Mouse (Mus musculus) liver, embryonic 15.5 days (tissue): ENCODE data around the gene Txndc5. TPM values are rescaled to one million over a fixed set of nuclear protein-coding genes. Genes with fewer than 3 reads are reported as not detected.

ENCODE experiments used
- ATAC-seq: fragments of 200-750 bp; cut with Nextera tagmentation; 2 replicates; pipeline ENCODE4 v1.8.0; 2017; ENCODE audit warnings: moderate number of reproducible peaks, mild to moderate bottlenecking, moderate library complexity; ENCODE audit not compliant: insufficient read depth
- H3K27ac ChIP-seq: fragments of 300-500 bp; sonication (generic); replicated peaks from 2 replicates; pipeline ENCODE4 v1.5.1; 2015; ENCODE audit warnings: mild to moderate bottlenecking, inconsistent platforms
- H3K27me3 ChIP-seq: fragments of 300-500 bp; sonication (generic); 2 replicates; pipeline ENCODE4 v1.6.1; 2015; ENCODE audit warnings: mild to moderate bottlenecking, inconsistent platforms
- H3K36me3 ChIP-seq: fragments of 300-500 bp; sonication (generic); replicated peaks from 2 replicates; pipeline ENCODE4 v1.6.1; 2015; ENCODE audit warnings: moderate library complexity, mild to moderate bottlenecking, inconsistent platforms
- H3K4me1 ChIP-seq: fragments of 300-500 bp; sonication (generic); replicated peaks from 2 replicates; pipeline ENCODE4 v1.6.1; 2015; ENCODE audit warnings: inconsistent platforms
- H3K4me2 ChIP-seq: fragments of 300-500 bp; sonication (generic); 2 replicates; pipeline ENCODE4 v1.6.1; 2015; ENCODE audit warnings: moderate library complexity, mild to moderate bottlenecking, inconsistent platforms
- H3K4me3 ChIP-seq: fragments of 300-500 bp; sonication (generic); replicated peaks from 2 replicates; pipeline ENCODE4 v1.5.1; 2015; ENCODE audit warnings: mild to moderate bottlenecking, inconsistent platforms
- H3K9ac ChIP-seq: fragments of 300-500 bp; sonication (generic); 2 replicates; pipeline ENCODE4 v1.6.1; 2015; ENCODE audit warnings: moderate library complexity, mild to moderate bottlenecking, inconsistent platforms
- H3K9me3 ChIP-seq: fragments of 300-500 bp; sonication (generic); replicated peaks from 2 replicates; pipeline ENCODE4 v1.6.1; 2016; ENCODE audit warnings: inconsistent platforms
- WGBS: fragments of 180-500 bp; shearing (Covaris S2); methylation state at CpG from one replicate; pipeline ENCODE4 v1.1.7; 2015; ENCODE audit warnings: mixed read lengths; ENCODE audit not compliant: insufficient replicate concordance; 5-methylcytosine and 5-hydroxymethylcytosine counted together
- polyA plus RNA-seq: library from polyadenylated mRNA; unstranded; fragments of >200 nt; fragmentation: Nextera tagmentation; extraction: Ambion mirVana; gene quantifications from 2 replicates; pipeline ENCODE4 v1.2.1, GENCODE M21; 2015

The Txndc5 gene
- polyA plus RNA-seq, 1 experiment from 2014 or later, result 79.1 TPM

DNA sequence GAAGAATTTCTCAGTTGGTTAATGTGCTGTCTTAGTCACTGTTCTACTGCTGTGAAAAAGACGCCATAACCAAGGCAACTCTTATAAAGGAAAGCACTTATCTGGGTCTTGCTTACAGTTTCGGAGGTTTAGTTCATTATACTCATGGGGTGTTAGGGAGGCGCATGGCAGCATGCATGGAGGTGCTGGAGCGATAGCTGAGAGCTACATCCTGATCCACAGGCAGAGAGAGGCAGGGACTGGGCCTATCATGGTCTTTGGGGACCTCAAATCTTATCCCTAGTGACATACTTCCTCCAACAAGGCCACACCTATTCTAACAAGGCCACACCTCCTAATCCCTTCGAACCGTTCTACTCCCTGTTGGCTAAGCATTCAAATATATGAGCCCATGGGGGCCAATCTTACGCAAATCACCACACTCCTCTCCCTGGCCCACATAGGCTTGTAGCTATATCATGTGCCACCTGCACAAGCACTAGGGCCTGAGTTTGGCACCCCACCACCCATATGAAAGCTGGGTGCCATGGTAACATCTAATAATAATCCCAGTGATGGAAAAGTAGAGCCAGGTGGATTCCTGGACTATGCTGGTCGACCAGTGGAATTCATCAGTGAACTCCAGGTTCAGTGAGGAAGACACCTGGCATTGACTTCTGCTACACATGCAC lies 15.0 kb upstream of the Txndc5 start:
- WGBS, result 62% methylated on average over 8 of the region's 8 CpGs
- ATAC-seq, result no peak
- Histone ChIP-seq H3K27me3 (no peaks in the 10 kb centered on the region), H3K4me3 (no peak overlapping the region), H3K36me3 (no peaks in the 10 kb centered on the region), H3K4me1 (no peaks in the 10 kb centered on the region), H3K27ac (no peak overlapping the region), H3K9me3 (no peaks in the 10 kb centered on the region), H3K4me2 (no peak overlapping the region), H3K9ac (no peak overlapping the region)

- H3K27me3 ChIP-seq, result no peaks in the 10 kb centered on the region
- WGBS, result 75% methylated on average over 7 of the region's 7 CpGs
- H3K4me2 ChIP-seq, result no peak overlapping the region
- no peaks in the 10 kb centered on the region for H3K4me1 ChIP-seq
- no peak overlapping the region for H3K9ac ChIP-seq
- H3K36me3 ChIP-seq, result no peaks in the 10 kb centered on the region
- H3K9me3 ChIP-seq, result no peaks in the 10 kb centered on the region
- H3K27ac ChIP-seq, result no peak overlapping the region
- ATAC-seq, result no peak
- no peak overlapping the region for H3K4me3 ChIP-seq
Observed at GRCm38 (mm10) chr13:38539192-38539900, 10.7 kb upstream of the Txndc5 start.

DNA sequence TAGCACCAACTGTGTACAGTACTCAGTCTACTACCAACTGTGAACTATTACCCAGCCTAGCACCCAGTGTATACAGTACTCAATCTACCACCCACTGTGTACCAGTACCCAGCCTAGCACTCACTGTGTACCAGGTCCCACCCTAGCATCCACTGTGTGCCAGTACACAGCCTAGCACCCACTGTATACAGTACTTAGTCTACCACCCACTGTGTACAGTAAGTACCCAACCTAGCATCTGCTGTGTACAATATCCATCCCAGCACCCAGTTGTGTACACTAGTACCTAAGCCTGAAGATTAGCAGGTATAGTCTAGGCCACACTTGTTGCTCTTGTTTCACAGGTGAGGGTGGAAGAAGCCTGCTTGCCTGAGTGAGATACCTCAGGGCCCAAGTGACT lies 8.9 kb upstream of the Txndc5 start:
- no peaks in the 10 kb centered on the region for H3K4me1 ChIP-seq
- no peak overlapping the region for H3K4me3 ChIP-seq
- no peak for ATAC-seq
- H3K4me2 ChIP-seq, result no peak overlapping the region
- no peaks in the 10 kb centered on the region for H3K9me3 ChIP-seq
- no peak overlapping the region for H3K9ac ChIP-seq
- H3K27me3 ChIP-seq, result peaks cover 9% of the 10 kb centered on the region; the same call in 1 of the 2 replicates
- no peak overlapping the region for H3K27ac ChIP-seq
- H3K36me3 ChIP-seq, result no peaks in the 10 kb centered on the region

DNA sequence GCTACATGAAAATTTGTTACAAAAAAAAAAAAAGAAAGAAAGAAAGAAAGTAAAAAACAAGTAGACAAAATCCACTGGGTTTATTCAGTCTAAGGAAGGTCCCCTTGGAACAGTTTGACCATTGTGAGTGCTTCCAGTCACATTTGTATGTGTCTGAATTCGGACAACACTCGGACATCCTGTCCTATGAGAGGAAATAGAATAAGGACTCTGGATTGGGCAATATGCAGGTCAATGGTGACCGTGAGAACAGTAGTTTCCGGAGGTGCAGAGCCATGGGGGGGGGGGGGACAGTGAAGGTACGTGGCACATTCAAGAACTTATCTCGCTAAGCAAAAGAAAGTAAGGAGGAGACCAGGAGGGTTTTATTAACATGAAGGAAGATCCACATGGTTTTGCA lies 6.1 kb upstream of the Txndc5 start:
- Histone ChIP-seq H3K4me1 (no peaks in the 10 kb centered on the region), H3K4me2 (no peak overlapping the region), H3K9me3 (no peaks in the 10 kb centered on the region), H3K27me3 (peaks cover 10% of the 10 kb centered on the region), H3K27ac (no peak overlapping the region), H3K9ac (no peak overlapping the region), H3K4me3 (no peak overlapping the region), H3K36me3 (no peaks in the 10 kb centered on the region)
- 42% methylated on average over 6 of the region's 6 CpGs for WGBS
- ATAC-seq, result no peak

GRCm38 (mm10) chr13:38534016-38534415 lies 5.4 kb upstream of the Txndc5 start:
- H3K9ac ChIP-seq, result no peak overlapping the region
- H3K27ac ChIP-seq, result no peak overlapping the region
- H3K4me1 ChIP-seq, result peaks cover 4% of the 10 kb centered on the region
- no peak overlapping the region for H3K4me2 ChIP-seq
- 30% methylated on average over 6 of the region's 6 CpGs for WGBS
- no peaks in the 10 kb centered on the region for H3K9me3 ChIP-seq
- no peak for ATAC-seq
- peaks cover 17% of the 10 kb centered on the region for H3K27me3 ChIP-seq
- no peak overlapping the region for H3K4me3 ChIP-seq
- H3K36me3 ChIP-seq, result no peaks in the 10 kb centered on the region

- no peak overlapping the region for H3K9ac ChIP-seq
- peaks cover 10% of the 10 kb centered on the region for H3K4me1 ChIP-seq
- no peak for ATAC-seq
- H3K36me3 ChIP-seq, result no peaks in the 10 kb centered on the region
- no peak overlapping the region for H3K4me3 ChIP-seq
- H3K27ac ChIP-seq, result no peak overlapping the region
- 71% methylated on average over 10 of the region's 10 CpGs for WGBS
- H3K9me3 ChIP-seq, result no peaks in the 10 kb centered on the region
- H3K4me2 ChIP-seq, result no peak overlapping the region
- peaks cover 20% of the 10 kb centered on the region for H3K27me3 ChIP-seq
Observed at GRCm38 (mm10) chr13:38533461-38533860, 4.8 kb upstream of the Txndc5 start.

- no peak for ATAC-seq
- Histone ChIP-seq H3K36me3 (no peaks in the 10 kb centered on the region), H3K27ac (no peak overlapping the region), H3K27me3 (peaks cover 20% of the 10 kb centered on the region), H3K4me2 (no peak overlapping the region), H3K9ac (no peak overlapping the region), H3K4me3 (no peak overlapping the region), H3K9me3 (no peaks in the 10 kb centered on the region), H3K4me1 (peaks cover 28% of the 10 kb centered on the region)
- WGBS, result 78% methylated on average over 4 of the region's 4 CpGs
Observed at GRCm38 (mm10) chr13:38531498-38531897, 2.9 kb upstream of the Txndc5 start.

GRCm38 (mm10) chr13:38529576-38529975 lies 952 bp upstream of the Txndc5 start:
- Histone ChIP-seq H3K4me3 (no peak overlapping the region), H3K9ac (no peak overlapping the region), H3K36me3 (no peaks in the 10 kb centered on the region), H3K27me3 (peaks cover 20% of the 10 kb centered on the region), H3K27ac (no peak overlapping the region), H3K4me2 (no peak overlapping the region), H3K4me1 (peaks cover 46% of the 10 kb centered on the region), H3K9me3 (no peaks in the 10 kb centered on the region)
- 69% methylated on average over 6 of the region's 6 CpGs for WGBS
- no peak for ATAC-seq

DNA sequence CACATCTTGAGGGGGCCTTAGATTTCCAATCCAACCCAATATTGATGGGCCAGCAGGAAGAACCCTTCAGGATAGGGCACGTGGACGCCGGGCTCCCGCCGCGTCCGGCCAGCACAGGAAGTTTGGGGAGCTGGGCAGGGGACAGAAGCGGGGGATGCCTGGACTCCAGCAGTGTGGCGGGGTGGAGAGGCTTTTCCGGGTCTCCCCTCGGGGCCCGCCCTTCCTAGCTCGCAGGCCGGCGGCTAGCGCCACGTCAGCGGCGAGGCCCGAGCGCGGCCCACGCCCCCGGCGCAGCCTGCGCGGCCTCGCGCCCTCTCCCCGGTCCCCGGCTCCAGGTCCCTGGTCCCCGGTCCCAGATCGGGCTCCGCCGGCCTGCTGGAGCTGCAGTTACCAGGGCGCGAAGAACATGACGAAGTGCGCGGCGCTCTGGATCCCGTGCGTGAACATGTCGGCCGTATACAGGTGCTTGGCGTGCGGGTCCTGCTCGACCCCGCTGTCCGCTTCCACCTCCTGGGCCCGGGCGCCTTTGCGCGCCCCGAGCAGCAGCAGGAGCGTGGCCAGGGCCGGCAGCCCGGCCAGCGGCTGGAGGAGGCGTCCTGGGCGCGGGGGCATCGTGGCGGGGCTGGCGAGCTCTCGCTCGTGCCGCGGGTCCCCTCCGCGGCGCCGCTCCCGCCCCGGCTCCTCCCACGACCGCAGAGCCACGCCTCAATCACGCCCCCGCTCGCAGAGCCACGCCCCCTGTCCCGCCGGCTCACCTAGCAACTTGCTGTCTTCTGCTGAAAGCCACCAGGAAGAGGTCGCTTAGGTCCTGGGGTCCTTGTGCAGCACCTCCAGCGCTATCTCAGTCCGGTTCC lies 600 bp downstream of the Txndc5 start:
- H3K9ac ChIP-seq, result peak overlapping the region; percentile 83
- peaks cover 46% of the 10 kb centered on the region for H3K4me1 ChIP-seq
- under 1% methylated on average over 87 of the region's 87 CpGs for WGBS
- peak overlapping the region; percentile 81 for H3K4me3 ChIP-seq
- peak overlapping the region; percentile 82 for H3K27ac ChIP-seq
- peak; percentile 85 for ATAC-seq
- H3K4me2 ChIP-seq, result peak overlapping the region; percentile 99
- peaks cover 3% of the 10 kb centered on the region for H3K36me3 ChIP-seq
- no peaks in the 10 kb centered on the region for H3K9me3 ChIP-seq
- H3K27me3 ChIP-seq, result peaks cover 12% of the 10 kb centered on the region; the same call in 1 of the 2 replicates

DNA sequence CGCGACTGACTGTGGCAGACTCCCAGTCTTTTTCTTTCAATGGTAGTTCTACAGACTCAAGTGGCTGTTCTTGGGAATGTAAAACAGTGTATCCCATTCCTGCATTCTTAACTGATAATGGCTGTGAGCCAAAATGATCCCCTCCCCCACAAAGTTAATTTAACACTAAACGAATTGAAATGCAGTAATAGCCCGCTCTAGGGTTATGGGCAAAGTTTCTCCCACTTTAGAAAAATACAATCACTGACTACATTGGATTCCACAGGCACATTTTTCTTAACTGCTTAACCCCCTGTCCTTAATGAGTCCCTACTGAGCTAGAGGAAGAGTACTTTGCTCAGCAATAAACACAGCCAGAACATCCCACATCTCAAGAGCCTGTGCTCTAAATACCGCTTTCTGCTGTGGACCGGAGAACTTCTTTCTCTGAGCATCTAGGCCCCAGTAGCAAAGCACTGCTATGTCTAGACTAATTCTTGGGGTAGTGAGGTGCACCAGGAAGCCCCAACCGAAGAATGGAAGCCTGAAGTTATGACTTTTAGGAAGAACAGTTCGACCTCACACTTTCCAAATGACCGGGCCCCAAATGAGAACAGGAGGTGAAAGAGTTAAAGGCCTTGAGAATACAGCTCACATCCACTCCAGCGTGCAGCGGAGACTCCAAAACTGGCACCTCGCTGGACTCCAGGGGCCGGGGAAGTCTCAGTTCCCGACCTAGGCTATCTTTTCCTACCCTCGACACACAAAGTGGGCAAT lies 1.4 kb downstream of the Txndc5 start:
- Histone ChIP-seq H3K9ac (peak overlapping the region; percentile 83), H3K4me1 (peaks cover 47% of the 10 kb centered on the region), H3K4me3 (peak overlapping the region; percentile 81), H3K27me3 (peaks cover 11% of the 10 kb centered on the region; the same call in 1 of the 2 replicates), H3K9me3 (no peaks in the 10 kb centered on the region), H3K4me2 (peak overlapping the region; percentile 99), H3K27ac (peak overlapping the region; percentile 82), H3K36me3 (peaks cover 11% of the 10 kb centered on the region)
- ATAC-seq, result no peak
- 14% methylated on average over 15 of the region's 15 CpGs for WGBS
